Mouse (Mus musculus) limb, embryonic 13.5 days (tissue): ENCODE results near the gene Hmcn2. TPM values are rescaled to one million over a fixed set of nuclear protein-coding genes. Genes with fewer than 3 reads are reported as not detected.

Experiments used
- ATAC-seq: fragments of 200-750 bp; cut with Nextera tagmentation; 2 replicates; pipeline ENCODE4 v1.8.0; 2017; ENCODE audit warnings: low read depth, moderate number of reproducible peaks, moderate TSS enrichment; ENCODE audit not compliant: low FRiP score
- H3K27ac ChIP-seq: fragments of 300-500 bp; sonication (generic); 2 replicates; pipeline ENCODE4 v1.5.1; 2015; ENCODE audit warnings: inconsistent platforms, mild to moderate bottlenecking, moderate library complexity
- H3K27me3 ChIP-seq: fragments of 300-500 bp; sonication (generic); 2 replicates; pipeline ENCODE4 v1.6.1; 2015; ENCODE audit warnings: mild to moderate bottlenecking, inconsistent platforms
- H3K36me3 ChIP-seq: fragments of 300-500 bp; sonication (generic); 2 replicates; pipeline ENCODE4 v1.6.1; 2015; ENCODE audit warnings: inconsistent platforms, mild to moderate bottlenecking, moderate library complexity
- H3K4me1 ChIP-seq: fragments of 300-500 bp; sonication (generic); 2 replicates; pipeline ENCODE4 v1.6.1; 2015; ENCODE audit warnings: inconsistent platforms
- H3K4me2 ChIP-seq: fragments of 300-500 bp; sonication (generic); replicated peaks from 2 replicates; pipeline ENCODE4 v1.6.1; 2015; ENCODE audit warnings: inconsistent platforms, mild to moderate bottlenecking, moderate library complexity
- H3K4me3 ChIP-seq: fragments of 300-500 bp; sonication (generic); 2 replicates; pipeline ENCODE4 v1.5.1; 2015; ENCODE audit warnings: moderate library complexity, mild to moderate bottlenecking, inconsistent platforms
- H3K9ac ChIP-seq: fragments of 300-500 bp; sonication (generic); 2 replicates; pipeline ENCODE4 v1.6.1; 2015; ENCODE audit warnings: mild to moderate bottlenecking, inconsistent platforms
- H3K9me3 ChIP-seq: fragments of 300-500 bp; sonication (generic); 2 replicates; pipeline ENCODE4 v1.6.1; 2016; ENCODE audit warnings: inconsistent platforms
- WGBS: fragments of 180-500 bp; shearing (Covaris S2); methylation state at CpG from one replicate; pipeline ENCODE4 v1.1.7; 2015; 5-methylcytosine and 5-hydroxymethylcytosine counted together
- polyA plus RNA-seq: library from polyadenylated mRNA; unstranded; fragments of >200 nt; fragmentation: Nextera tagmentation; extraction: Ambion mirVana; gene quantifications from 2 replicates; pipeline ENCODE4 v1.2.1, GENCODE M21; 2015

Gene Hmcn2
- polyA plus RNA-seq, 1 experiment from 2014 or later, result 0.06 TPM

GRCm38 (mm10) chr2:31449902-31450301 lies 135.7 kb downstream of the Hmcn2 start:
- H3K4me1 ChIP-seq, result peaks cover 41% of the 10 kb centered on the region
- H3K4me2 ChIP-seq, result no peak overlapping the region
- no peak for ATAC-seq
- no peak overlapping the region for H3K4me3 ChIP-seq
- H3K27me3 ChIP-seq, result no peaks in the 10 kb centered on the region
- no peak overlapping the region for H3K27ac ChIP-seq
- H3K9ac ChIP-seq, result no peak overlapping the region
- WGBS, result 89% methylated on average over 4 of the region's 4 CpGs
- H3K36me3 ChIP-seq, result no peaks in the 10 kb centered on the region
- H3K9me3 ChIP-seq, result no peaks in the 10 kb centered on the region

GRCm38 (mm10) chr2:31450661-31451060 lies 136.4 kb downstream of the Hmcn2 start:
- no peak overlapping the region for H3K4me2 ChIP-seq
- H3K9ac ChIP-seq, result no peak overlapping the region
- ATAC-seq, result no peak
- peaks cover 2% of the 10 kb centered on the region; the same call in 1 of the 2 replicates for H3K27me3 ChIP-seq
- WGBS, result 56% methylated on average over 3 of the region's 3 CpGs
- H3K4me1 ChIP-seq, result peaks cover 41% of the 10 kb centered on the region
- no peaks in the 10 kb centered on the region for H3K36me3 ChIP-seq
- no peaks in the 10 kb centered on the region for H3K9me3 ChIP-seq
- no peak overlapping the region for H3K4me3 ChIP-seq
- no peak overlapping the region for H3K27ac ChIP-seq

- H3K27ac ChIP-seq, result no peak overlapping the region
- ATAC-seq, result no peak
Observed at GRCm38 (mm10) chr2:31451530-31451929, 137.3 kb downstream of the Hmcn2 start.

GRCm38 (mm10) chr2:31453011-31453410 lies 138.8 kb downstream of the Hmcn2 start:
- 85% methylated on average over 13 of the region's 13 CpGs for WGBS
- ATAC-seq, result no peak
- Histone ChIP-seq H3K9ac (no peak overlapping the region), H3K4me2 (no peak overlapping the region), H3K36me3 (no peaks in the 10 kb centered on the region), H3K4me1 (peaks cover 41% of the 10 kb centered on the region), H3K27ac (no peak overlapping the region), H3K4me3 (no peak overlapping the region), H3K27me3 (peaks cover 12% of the 10 kb centered on the region), H3K9me3 (no peaks in the 10 kb centered on the region)

More at GRCm38 (mm10) chr2:31451530-31451929, 137.3 kb downstream of the Hmcn2 start:
- Histone ChIP-seq H3K4me2 (no peak overlapping the region), H3K27me3 (peaks cover 3% of the 10 kb centered on the region; the same call in 1 of the 2 replicates), H3K4me3 (no peak overlapping the region), H3K9me3 (no peaks in the 10 kb centered on the region), H3K36me3 (no peaks in the 10 kb centered on the region), H3K4me1 (peaks cover 41% of the 10 kb centered on the region), H3K9ac (no peak overlapping the region)
- WGBS, result 36% methylated on average over 1 of the region's 1 CpGs

- H3K4me3 ChIP-seq, result no peak overlapping the region
- H3K36me3 ChIP-seq, result no peaks in the 10 kb centered on the region
- no peak overlapping the region for H3K4me2 ChIP-seq
- H3K27ac ChIP-seq, result no peak overlapping the region; the same call in 1 of the 2 replicates
- peaks cover 19% of the 10 kb centered on the region for H3K27me3 ChIP-seq
- ATAC-seq, result no peak
- H3K9ac ChIP-seq, result no peak overlapping the region
- peaks cover 39% of the 10 kb centered on the region for H3K4me1 ChIP-seq
- no peaks in the 10 kb centered on the region for H3K9me3 ChIP-seq
- WGBS, result 41% methylated on average over 11 of the region's 11 CpGs
Observed at GRCm38 (mm10) chr2:31453559-31454177, 139.5 kb downstream of the Hmcn2 start.

GRCm38 (mm10) chr2:31454280-31454679 lies 140.1 kb downstream of the Hmcn2 start:
- no peak for ATAC-seq
- peaks cover 25% of the 10 kb centered on the region for H3K27me3 ChIP-seq
- no peaks in the 10 kb centered on the region for H3K9me3 ChIP-seq
- no peaks in the 10 kb centered on the region for H3K36me3 ChIP-seq
- H3K27ac ChIP-seq, result no peak overlapping the region
- no peak overlapping the region for H3K4me3 ChIP-seq
- H3K4me2 ChIP-seq, result no peak overlapping the region
- peaks cover 33% of the 10 kb centered on the region for H3K4me1 ChIP-seq
- 63% methylated on average over 8 of the region's 8 CpGs for WGBS
- no peak overlapping the region for H3K9ac ChIP-seq

DNA sequence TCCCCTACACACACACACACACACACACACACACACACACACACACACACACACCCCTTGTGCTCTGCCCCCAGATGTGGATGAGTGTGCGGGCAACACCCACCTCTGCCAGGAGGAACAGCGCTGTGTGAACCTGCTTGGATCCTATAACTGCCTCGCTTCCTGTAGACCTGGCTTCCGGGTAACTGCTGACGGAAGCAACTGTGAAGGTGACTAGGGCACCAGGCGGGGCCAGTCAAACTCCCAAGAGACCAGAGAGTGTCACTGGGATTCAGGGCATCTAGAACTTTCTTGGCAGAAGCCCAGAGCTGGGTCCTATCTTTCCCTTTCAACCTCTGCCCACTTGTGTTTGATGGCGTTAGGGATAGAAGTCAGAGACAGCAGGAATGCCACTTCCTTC lies 141.2 kb downstream of the Hmcn2 start:
- H3K4me2 ChIP-seq, result no peak overlapping the region
- no peaks in the 10 kb centered on the region for H3K9me3 ChIP-seq
- H3K4me3 ChIP-seq, result no peak overlapping the region
- no peak overlapping the region for H3K9ac ChIP-seq
- no peaks in the 10 kb centered on the region for H3K36me3 ChIP-seq
- H3K27ac ChIP-seq, result no peak overlapping the region
- ATAC-seq, result no peak
- WGBS, result 83% methylated on average over 7 of the region's 7 CpGs
- peaks cover 36% of the 10 kb centered on the region for H3K27me3 ChIP-seq
- peaks cover 36% of the 10 kb centered on the region for H3K4me1 ChIP-seq

- no peaks in the 10 kb centered on the region for H3K36me3 ChIP-seq
- 46% methylated on average over 5 of the region's 5 CpGs for WGBS
- H3K4me3 ChIP-seq, result no peak overlapping the region
- H3K27ac ChIP-seq, result no peak overlapping the region
- H3K4me2 ChIP-seq, result no peak overlapping the region
- no peak for ATAC-seq
- no peak overlapping the region for H3K9ac ChIP-seq
- peaks cover 51% of the 10 kb centered on the region for H3K27me3 ChIP-seq
- H3K4me1 ChIP-seq, result peaks cover 26% of the 10 kb centered on the region
- no peaks in the 10 kb centered on the region for H3K9me3 ChIP-seq
Observed at GRCm38 (mm10) chr2:31458460-31458859, 144.2 kb downstream of the Hmcn2 start.

DNA sequence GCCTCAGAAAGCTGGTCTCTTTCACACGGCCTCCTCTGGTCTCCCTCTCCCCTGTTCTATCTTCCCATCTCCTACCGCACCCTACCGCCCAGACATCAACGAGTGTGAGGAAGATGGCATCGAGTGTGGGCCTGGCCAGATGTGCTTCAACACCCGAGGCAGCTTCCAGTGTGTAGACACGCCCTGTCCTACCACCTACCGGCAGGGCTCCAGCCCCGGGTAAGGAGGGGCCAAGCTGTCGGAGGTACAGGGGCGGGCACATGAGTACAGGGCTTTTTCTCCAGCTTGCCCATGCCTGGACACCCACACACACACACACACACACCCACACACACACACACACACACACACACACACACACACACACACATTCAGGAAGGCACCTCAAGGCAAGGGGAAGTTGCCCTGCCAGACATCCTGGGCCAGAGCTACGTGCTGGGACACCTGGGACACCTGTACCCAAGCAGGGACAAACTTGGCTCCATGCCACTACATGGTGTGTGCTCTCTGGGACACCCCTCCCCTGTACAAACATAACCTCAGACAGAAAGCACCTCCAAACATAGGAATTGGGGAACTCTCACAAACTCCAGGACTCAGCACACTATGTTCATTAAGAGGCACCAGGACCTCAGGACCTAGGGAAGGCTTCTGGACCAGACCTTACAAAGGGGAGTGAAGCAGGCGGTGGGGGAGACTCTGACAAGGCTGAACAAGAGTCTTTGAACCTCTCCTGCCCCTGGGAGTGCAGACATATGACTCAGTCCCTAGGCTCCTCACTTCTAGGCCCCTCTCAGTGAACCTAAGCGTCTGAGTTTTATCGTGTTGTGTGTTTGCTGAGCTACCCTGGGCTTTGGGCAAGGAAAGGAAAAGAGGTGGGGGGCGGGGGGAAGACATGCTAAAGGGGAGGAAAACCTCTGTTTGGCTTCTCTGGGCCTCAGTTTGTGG lies 145.0 kb downstream of the Hmcn2 start:
- Histone ChIP-seq H3K4me3 (peak overlapping the region; percentile 46), H3K9me3 (no peaks in the 10 kb centered on the region), H3K9ac (no peak overlapping the region; the same call in 1 of the 2 replicates), H3K27me3 (peaks cover 51% of the 10 kb centered on the region), H3K4me1 (peaks cover 28% of the 10 kb centered on the region), H3K4me2 (peak overlapping the region; percentile 79), H3K27ac (no peak overlapping the region), H3K36me3 (no peaks in the 10 kb centered on the region)
- 35% methylated on average over 15 of the region's 16 CpGs for WGBS
- no peak for ATAC-seq

- H3K9me3 ChIP-seq, result no peaks in the 10 kb centered on the region
- peak; percentile 49; the same call in 1 of the 2 replicates for ATAC-seq
- H3K4me3 ChIP-seq, result peak overlapping the region; percentile 46
- peak overlapping the region; percentile 79 for H3K4me2 ChIP-seq
- peaks cover 22% of the 10 kb centered on the region for H3K4me1 ChIP-seq
- H3K36me3 ChIP-seq, result no peaks in the 10 kb centered on the region
- no peak overlapping the region for H3K27ac ChIP-seq
- H3K27me3 ChIP-seq, result peaks cover 51% of the 10 kb centered on the region
- WGBS, result under 1% methylated on average over 48 of the region's 48 CpGs
- H3K9ac ChIP-seq, result peak overlapping the region; percentile 65
Observed at GRCm38 (mm10) chr2:31460025-31460571, 145.9 kb downstream of the Hmcn2 start.

GRCm38 (mm10) chr2:31460920-31461319 lies 146.7 kb downstream of the Hmcn2 start:
- Histone ChIP-seq H3K27ac (no peak overlapping the region), H3K9ac (no peak overlapping the region), H3K4me2 (no peak overlapping the region), H3K36me3 (no peaks in the 10 kb centered on the region), H3K4me3 (no peak overlapping the region), H3K27me3 (peaks cover 48% of the 10 kb centered on the region), H3K4me1 (peaks cover 22% of the 10 kb centered on the region), H3K9me3 (no peaks in the 10 kb centered on the region)
- no peak for ATAC-seq
- WGBS, result 79% methylated on average over 7 of the region's 7 CpGs

DNA sequence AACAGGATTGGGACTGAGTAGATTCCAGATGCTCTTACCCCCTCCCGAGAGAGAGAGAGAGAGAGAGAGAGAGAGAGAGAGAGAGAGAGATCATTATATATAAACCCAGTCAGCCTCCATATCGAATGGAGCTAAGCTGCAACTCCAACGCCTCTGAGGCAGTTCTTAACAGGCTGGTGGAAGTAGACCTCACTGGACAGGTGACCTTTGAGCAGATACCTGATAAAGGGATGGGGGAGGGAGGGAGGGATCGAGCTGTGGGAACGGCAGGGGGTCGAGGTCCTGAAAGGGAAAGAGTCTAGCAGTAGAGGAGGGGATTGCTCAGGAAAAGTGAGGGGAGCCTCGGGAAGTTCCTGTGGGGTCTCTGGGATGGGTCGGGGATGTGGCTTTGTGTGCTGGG lies 147.8 kb downstream of the Hmcn2 start:
- H3K4me1 ChIP-seq, result peaks cover 22% of the 10 kb centered on the region
- H3K27me3 ChIP-seq, result peaks cover 48% of the 10 kb centered on the region
- no peak overlapping the region for H3K9ac ChIP-seq
- no peak overlapping the region for H3K27ac ChIP-seq
- no peak overlapping the region for H3K4me3 ChIP-seq
- no peak overlapping the region for H3K4me2 ChIP-seq
- H3K36me3 ChIP-seq, result no peaks in the 10 kb centered on the region
- 48% methylated on average over 8 of the region's 8 CpGs for WGBS
- ATAC-seq, result no peak
- H3K9me3 ChIP-seq, result no peaks in the 10 kb centered on the region
